Mouse (Mus musculus) lung, postnatal 25 days (tissue): ENCODE measurements at regions not wholly inside any gene's neighbourhood (a gene's known extent, or its start where the extent isn't known, plus 50 kb on each side); places are given as distances from the start of the nearest gene placed in this dataset.
A peak's percentile ranks its signal among the peaks of the same experiment; 100 is the strongest.

ENCODE experiments used
- DNase-seq: peaks from one replicate; pipeline ENCODE4 v3.0.0; 2022; ENCODE audit warnings: low spot score

DNA sequence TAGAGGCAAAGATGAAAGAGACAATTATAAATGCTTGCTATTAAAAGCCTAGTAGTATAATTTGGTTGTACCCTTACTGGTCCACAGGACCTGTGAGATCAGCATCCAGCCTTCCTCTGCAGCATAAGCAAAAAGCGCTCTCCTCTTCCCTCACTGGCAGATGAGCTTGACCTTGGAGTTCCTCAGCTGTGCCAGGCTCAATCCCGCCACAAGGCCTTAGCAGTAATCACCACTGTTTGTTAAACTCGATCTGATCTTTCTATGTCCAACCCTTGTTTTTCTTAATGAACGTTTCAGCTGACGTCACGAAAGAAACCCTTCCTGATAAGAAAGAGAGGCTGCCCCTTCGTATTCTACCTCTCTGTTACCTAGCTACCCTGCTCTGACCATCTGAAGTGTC lies 183.5 kb downstream of the Ifng start:
- no peak for DNase-seq

DNA sequence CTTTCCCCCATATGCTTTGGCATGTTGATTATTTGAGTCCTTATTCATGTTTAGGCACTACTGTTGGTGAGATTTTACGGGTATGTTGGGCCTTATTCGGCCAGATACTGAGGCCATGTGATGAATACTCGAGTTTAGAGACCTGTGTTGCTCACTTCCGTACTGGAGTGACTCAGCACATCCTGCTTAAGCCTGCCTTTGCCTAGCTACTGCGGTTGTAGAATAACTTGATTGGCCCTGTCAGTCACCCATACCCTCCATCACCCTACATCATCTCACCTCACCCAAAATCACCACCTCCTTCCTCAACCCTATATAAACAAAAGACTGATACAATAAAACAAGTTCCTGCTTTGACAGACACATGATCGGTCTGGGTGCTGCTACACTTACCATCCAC lies 187.2 kb downstream of the Ifng start:
- no peak for DNase-seq

DNA sequence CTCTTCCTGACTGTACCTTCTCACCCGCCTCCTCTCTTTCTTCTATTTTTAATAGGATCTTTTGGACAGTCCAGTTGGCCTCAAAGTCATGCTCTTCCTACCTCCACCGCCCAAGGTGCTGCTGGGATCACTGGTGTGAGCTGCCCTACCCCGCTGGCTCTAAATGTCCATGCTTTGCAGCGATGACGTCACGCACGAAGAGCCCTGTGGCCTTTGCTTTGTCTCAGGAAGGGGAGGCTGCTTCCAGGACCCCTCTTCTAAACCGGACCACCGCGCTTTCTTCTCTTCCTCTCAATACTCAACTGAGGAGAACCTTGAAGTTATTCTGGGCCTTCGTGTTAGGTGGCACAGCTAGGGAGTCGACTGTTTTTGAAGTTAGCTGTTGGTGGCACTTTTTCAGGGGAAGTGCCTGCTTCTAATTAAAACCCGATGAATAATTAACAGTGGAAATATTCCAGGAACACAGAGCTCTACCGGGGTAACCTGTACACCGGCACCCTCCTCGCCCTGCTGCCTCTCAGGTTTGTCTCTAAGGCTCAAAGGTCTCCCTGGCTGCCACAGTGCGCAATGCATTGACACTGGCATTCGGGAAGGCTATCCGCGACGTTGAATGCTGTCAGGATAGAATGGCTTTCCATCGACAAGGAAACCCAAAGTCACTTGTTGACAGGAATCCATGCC lies 188.7 kb downstream of the Ifng start:
- DNase-seq = no peak

DNA sequence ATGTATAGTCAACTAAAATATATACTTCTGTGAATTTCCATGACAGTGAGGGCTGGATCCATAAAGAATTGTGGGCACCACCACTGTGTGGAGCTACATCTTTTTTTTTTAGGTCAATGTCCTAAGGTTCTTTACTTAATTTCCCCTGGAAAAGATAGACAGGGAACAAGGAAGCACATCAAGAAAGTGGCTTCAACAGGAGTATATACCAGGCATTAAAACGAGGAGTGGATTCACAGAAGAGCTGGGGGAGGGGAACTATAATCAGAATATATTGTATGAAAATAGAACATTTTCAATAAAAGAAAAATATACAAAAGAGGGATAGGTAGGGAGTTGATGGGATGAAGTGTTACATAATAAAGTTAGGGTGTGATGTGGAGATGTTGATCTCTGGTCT lies 190.9 kb downstream of the Ifng start:
- no peak for DNase-seq

DNA sequence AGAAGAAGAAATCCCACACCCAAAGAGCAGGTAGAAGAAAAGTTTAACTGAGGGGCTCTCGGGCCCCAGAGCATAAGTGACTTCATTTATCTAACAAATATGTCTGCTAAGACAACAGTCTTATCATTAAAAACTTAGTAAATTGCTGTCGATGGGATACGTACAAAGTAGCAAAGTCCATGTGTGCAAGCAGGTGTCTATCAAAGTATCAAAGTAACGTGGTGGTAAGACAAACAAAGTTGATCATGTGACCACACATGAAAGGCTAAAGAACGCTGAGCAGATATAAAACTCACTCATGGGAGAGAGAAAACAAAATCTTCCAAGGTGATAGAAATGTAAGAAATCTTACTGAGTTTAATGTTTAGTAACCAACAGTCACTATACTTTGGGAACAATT lies 191.3 kb downstream of the Ifng start:
- no peak for DNase-seq

DNA sequence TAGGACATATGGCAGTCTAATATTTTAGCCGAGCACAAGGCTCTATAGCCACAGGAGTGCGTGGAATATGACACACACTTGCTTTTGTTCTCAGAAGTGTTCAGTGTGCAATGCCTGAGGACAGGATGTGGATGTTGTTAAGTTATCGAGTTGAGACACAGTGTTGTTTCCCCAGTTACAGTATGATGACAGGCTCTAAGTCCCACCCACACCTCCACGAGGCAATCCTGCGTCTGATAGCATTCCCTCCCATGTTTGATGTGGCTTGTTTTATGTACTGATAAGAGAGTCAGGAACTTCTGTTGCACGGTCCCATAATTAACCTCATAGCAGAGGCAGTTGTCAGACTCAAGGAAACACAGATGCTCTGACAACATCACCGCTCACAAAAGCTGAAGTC lies 192.6 kb downstream of the Ifng start:
- DNase-seq = no peak

DNA sequence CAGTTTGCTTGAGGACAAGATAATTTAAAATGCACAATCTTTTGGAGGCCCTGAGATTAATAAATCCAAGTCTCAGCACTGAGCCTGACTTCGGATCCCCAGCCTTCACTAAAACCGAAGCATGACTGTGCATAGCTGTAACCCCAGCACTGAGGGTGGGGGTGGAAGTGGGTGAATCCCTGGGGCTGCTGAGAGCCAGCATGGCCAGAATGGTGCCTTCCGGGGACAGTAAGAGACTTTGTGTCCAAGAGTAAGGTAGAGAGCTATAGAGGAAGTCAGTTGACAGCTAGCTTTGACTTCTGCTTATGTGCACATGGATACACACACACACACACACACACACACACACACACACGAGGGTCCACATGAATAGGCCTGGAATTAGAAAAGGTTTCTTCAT lies 198.3 kb downstream of the Ifng start:
- DNase-seq = no peak

DNA sequence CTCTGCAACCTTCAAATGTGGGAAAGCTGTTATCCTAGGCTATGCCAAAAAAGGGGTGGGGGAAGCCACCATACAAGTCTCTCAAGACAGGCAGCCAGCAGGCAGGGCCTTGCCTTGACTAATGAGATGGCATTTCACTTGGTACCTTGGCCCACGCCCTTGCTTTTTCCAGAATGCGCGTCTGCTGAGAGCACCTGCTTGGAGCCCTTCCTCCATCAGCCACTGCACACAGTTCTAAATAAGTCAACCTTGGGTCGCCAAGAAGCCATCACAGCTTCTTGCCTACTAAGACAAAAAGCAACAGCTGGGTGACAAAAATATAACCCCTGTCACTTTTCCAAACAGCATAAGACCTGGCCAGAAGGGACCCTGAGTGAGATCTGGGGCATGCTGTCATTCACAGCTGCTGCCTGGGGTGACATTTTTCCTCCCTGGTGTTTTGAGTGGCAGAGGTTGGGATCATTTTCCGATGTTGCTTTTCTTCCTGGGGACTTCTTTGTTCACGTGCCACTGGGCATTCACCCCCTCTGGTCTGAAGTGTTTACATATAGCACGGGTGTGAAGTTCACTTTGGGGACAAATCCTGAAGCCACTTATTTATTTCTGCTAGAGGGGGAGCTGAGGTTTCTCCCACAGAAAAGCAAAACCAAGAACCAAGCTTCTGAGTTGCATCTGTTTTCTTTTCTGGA lies 199.4 kb downstream of the Ifng start:
- peak; percentile 1 for DNase-seq

DNA sequence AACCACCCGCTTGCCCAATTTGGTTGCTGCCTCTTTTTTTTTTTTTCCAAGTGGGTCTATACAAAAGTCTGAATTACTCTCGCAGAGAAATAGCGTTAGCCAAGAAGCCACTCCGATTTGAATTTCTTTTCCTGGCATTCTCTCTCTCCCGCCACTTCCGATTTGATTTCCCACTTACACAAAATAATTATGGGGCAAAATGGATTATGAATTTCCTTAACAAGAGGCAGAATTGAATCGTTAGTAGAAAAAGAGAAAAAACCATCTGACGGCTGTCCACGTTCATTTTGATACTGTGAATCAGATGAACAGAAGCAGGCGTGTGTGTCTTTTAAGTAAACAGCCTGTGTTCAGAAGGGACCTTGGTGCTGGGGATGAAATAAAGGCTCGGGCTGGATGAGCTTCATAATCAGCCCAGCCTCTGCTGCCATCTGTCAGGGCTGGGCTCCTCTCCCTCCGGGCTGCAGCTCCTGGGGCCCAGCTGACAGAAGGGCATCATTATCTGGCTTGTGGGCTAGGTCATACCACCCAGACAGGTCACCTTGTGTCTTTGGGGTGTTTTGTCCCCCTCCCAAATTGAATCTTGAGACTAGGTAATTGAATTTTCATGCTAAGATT lies 200.1 kb downstream of the Ifng start:
- DNase-seq = no peak

DNA sequence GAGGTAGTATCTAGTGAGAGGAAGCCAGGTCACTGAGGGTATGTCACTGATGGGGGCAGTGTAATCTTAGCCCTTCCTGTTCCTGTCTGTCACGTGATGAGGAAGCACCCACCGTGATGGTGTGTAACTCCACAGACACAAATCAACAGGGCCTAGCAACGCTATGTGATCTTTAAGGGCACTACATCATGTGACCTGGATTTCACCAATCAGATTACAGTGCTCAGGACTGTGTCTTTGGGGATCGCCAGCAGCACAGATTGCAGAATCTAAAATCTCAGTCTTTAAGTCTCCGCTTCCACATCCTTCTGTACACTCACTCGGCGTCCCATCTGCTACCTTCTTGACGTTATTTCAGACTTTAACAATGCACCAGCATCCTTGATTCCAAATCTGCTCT lies 202.8 kb downstream of the Ifng start:
- no peak for DNase-seq

DNA sequence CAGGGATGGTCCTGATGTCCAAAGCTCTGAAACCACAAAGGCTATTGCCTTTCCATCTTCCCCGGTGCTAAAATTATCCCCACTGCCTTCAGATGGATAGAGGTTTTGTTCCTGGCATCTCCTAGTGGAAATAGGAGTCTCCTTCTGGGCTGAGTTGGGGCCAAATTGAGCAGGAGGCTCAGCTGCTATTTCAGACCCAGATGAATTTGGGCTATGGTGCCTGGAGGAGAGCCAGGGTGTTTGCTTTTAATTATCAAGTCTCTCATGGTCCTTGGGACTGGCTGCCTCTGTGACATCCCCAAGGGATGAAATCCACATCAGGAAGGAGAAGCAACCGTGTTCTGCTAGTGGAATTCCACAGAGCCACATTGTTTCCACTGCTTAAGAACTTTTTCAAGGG lies 207.3 kb downstream of the Ifng start:
- DNase-seq = no peak

DNA sequence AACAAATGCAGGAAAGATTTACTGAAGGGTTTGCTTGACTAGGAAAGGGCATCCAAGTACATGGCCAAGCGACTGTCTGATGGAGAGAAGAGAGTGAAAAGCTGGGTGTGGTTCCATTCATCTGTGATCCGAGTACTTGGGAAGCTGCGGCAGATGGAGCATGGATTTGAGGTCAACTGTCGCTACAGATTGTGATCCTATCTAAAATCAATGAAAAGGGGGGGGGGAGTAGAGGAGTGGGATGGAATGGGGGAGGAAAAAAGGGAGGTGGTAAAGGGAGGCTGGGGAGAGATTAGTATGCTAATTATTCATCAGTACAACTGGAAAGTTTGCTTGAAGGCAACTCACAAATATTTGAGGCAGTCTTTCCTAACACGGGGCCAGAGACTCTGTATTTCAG lies 213.4 kb downstream of the Dyrk2 start:
- DNase-seq = no peak

DNA sequence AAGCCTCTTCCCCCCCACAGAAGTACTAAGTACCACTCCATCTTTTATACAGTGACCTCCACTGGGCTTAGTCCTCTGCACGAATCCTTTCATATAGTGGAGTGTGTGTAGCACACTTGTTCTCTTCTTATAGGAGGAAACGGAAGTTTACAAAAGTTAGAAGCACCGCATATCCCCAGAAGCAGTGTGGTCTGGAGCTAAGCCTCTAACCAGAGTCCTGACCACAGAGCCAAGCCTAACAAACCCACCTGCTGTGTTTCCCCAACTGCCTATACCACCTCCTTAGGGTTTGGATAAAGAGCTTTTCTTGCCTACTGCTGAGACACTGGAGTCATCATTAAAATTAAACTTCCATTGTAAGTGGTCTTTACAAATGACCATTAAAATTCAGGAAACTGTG lies 204.0 kb downstream of the Dyrk2 start:
- no peak for DNase-seq

DNA sequence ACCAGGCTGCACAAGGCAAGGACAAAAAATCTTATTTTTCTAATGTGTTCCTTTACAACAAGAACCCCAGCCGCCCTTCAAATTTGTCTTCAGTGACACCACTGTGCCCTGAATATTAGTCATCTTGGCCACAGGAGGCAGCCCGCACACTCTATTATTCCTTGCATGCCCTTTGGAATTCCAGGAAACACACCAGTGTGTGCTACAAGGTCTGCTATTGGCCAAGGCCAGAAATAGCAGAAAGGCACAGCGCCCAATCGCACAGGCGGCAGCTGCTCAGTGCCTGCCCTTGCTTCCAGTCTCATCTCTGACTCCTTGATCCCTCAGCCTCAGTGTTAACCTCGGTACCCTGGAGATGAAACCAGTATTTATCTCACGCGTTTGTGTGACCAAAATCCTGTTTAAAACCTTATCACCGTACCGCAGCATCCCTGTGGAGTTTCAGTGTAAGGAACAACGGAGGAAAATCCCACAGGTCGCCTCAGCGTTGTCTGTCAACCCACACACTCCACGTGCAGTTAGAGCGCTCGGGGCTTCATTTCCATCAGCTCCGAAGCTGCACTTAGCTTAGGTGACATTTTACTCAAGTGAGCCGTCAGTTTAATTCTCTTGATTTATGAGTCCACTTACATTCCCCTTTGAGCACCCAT lies 194.1 kb downstream of the Dyrk2 start:
- DNase-seq = no peak

DNA sequence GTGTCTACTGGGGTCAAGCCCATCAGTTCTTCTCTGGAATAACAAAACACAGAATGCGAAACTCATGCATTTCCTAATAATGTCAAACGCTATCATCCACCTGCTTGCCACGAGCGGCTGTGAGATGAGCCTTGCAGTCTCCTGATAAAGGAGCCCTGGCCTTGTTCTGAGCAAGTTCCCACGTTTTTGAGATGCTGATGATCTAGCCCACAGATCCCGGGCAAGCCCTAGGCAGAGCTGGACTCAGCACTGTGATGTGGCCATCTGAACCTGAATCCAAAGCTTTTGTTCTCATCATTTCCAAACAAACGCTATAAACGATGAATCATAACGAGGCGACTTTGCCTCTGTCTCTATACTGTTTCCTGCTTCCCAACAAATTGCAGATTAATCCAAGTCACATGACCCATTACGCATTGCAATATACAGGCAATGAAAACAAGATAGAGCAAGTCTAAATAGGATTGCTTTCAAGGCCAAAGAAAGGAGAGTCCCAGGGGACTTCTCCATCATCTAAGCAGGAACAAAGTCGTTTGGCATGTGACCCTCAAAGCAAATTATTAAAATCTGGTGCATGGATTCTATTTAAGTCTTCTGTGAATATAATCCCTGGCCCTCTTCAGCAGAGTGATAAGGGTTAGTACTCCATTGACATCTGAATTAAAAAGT lies 191.1 kb downstream of the Dyrk2 start:
- no peak for DNase-seq

DNA sequence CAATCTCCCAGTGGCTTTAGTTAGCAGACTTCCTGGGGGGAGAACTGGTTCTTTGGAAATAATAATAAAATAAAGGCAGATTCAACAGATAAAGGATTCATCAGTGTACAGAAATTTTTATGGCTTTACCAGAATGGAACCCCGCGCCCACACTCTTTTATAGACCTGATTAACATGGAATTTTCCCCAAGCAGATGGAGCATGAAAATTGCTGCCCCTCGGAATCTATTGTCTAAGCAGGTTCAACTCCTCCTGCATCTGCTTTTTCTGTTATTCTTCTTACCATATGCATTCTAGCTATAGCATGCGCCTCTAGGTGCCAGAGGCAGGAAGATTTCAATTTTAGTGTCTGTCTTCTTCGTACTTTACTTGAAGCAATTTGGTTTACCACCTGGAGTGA lies 190.5 kb downstream of the Dyrk2 start:
- no peak for DNase-seq

DNA sequence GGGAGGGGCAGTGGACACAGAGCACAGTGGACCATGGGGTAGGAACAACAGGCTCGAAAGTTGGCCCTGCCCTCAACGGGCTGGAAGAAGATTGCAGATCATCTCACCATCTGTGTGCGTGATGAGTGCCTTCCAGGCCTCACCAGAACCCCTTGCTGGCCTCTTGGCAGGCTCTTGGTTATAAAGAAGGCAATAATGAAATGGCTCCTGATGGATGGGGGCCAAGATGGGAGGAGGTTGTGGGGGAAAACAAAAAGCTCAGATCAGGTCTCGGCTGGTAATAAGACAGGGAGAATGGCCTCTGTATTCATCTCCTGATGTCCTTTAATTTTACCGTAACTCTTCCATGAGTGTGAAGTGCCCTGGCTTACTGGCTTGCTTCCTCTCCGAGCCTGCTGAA lies 189.1 kb downstream of the Dyrk2 start:
- no peak for DNase-seq

DNA sequence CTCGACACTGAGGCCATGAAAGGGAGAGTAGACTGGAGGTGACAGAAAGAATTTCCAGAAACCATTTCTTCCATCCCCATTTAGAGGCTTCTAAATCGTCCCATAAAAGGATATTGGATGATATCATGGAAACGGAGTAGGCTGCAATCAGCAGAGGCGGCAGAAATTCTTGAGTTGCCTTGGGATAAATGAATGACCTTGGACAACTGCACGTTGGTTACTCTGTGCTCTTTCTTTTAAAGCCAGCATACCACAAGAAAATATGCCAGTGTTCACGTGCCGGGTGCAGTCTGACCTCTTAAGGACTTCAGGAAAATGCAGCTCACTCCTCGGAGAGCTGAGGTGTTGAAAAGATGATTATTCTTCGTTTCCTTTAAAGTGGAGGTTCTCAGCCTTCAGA lies 186.7 kb downstream of the Dyrk2 start:
- DNase-seq = no peak

DNA sequence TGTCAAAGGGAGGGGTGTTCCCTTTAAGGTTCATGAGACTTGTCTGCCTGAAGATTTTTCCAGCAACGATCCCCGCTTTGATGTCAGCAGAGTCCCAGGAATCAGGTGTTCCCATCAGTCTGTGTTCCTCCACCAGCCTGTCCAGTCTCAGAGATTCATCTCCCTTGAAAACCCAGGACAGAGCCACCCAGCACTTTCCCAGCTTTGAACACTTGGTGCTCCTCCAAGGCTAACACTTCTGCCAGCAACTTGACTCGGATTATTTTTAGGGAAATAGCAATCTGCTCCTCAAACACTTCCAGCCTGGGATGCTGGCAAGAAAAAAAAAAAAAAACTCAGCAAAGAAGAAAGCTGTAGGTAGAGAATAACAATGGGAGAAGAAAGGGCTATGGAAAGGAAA lies 170.7 kb downstream of the Dyrk2 start:
- no peak for DNase-seq

DNA sequence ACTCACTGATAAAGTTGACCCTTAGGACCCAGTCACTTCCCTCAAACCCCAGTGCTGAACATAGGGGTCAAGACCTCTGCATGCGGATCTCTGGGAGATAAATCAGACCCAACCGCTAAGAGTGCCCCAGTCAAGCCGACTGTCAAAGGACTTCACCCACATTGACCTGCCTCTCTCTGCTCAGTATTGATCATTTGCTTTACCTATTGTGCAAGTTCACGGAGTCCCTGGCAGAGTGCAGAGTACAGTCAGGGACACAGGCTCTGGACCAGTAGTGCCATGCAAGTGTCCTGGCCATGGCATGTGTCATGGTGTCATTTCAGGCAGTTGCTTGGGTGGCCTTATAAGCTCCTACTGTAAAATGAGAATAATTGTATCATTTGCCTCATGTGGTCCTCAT lies 169.9 kb downstream of the Dyrk2 start:
- no peak for DNase-seq

DNA sequence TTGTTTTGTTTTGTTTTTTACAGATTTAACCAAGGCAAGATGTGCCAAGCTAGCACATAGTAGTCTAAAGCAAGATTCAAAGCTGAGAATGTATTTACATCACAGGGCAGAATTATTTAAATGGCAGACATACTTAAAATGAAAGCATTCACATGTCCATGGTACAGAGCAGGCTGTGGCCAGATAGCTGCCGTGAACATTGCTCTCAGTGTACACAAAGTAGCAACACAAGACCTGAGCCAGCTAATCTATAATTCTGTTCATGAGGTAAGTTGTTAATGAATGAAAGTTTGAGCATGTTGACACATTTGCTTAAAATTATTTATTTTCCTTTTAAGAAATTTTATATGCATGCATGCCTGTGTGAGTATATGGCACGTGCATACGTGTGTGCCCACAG lies 164.0 kb downstream of the Dyrk2 start:
- DNase-seq = no peak

DNA sequence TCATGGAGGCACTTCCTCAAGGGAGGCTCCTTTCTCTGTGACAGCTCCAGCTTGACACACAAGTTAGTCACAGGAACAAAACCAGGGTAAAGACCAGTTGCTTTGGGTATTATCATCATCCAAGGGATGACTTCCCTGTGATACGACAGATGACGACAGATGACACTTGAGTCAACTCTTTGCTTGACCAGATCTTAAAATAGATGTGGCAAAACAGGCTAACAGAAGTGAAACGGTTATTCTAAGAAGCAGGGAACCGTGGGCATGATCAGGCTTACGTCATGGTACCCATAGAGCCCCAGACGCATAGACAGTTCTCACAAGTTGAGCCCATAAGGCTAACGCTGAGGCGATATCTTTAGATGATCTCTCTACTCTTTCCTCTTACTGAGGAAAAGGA lies 160.3 kb downstream of the Dyrk2 start:
- no peak for DNase-seq

DNA sequence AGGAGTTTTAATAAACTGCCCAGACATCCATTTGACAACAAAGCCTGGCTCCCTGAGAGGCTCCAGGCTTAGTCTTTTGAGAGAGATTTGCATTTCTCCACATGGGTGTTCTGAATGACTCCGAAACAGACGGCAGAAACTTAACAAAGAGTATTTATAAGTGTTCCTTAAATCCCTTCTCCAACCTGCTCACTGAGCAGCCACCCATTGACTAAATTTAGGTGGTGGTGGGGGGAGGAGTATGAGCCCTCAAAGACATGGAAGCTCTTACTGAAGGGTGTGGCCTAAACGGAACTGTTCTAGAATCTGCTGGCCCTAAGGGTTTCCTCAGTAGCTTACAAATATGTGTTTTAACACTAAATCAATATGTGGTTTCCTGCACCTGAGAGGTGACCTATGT lies 158.5 kb downstream of the Dyrk2 start:
- no peak for DNase-seq
